Mouse (Mus musculus) brain, embryonic 14.5 days (tissue): Measurements from ENCODE around the gene Bcas3.

Experiments
- CTCF ChIP-seq: fragments of 200-500 bp; IDR thresholded peaks from 2 replicates; pipeline ENCODE4 v1.5.1; 2012; ENCODE audit warnings: inconsistent platforms, mild to moderate bottlenecking, moderate library complexity, borderline replicate concordance; ENCODE audit not compliant: insufficient read depth, insufficient read length; ENCODE audit errors: extremely low read depth
- POLR2A ChIP-seq: fragments of 200-500 bp; IDR thresholded peaks from 2 replicates; pipeline ENCODE4 v1.6.1; 2012; ENCODE audit warnings: mild to moderate bottlenecking, inconsistent platforms, borderline replicate concordance; ENCODE audit not compliant: poor library complexity, insufficient read depth, insufficient read length, severe bottlenecking; ENCODE audit errors: extremely low read depth

DNA sequence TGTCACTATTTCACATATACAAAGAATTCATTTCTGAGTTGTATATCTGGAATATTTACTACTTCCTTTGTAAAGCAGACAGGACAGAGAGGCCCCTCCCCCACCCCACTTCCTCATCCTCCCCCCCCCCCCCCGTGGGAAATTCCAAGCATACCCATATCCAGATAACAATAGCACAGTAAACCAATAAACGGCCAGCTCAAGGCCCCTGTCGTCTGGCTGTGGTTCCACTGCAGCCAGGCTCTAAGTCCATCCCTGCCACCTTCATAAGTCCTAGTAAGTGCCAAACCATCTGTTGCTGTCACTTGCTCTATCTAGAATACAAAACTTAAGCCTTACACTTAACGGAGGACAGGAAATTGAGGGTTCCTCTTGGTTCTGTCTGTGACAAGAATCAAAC, 221.5 kb downstream of the Bcas3 start:
- TF ChIP-seq CTCF (no peak), POLR2A (no peak)
